Mouse (Mus musculus) cerebellum, postnatal 25 days (tissue): ENCODE data around the gene Gm21117.
"Not testable (repeated sequence)": the region's sequence is repeated elsewhere in the genome, so short reads cannot be mapped to it uniquely, and the experiment has no call there.

ENCODE experiments used
- DNase-seq, 2 experiments: peaks; one replicate each; pipeline ENCODE4 v3.0.0; 2021; ENCODE audit warnings: mixed read lengths in 2 of 2

Gm21117 gene

GRCm38 (mm10) chrY:51124920-51125319, at the start of gene Gm21117:
Gene Gm21117, plus strand, starts transcription at chrY:51125220.
- DNase-seq = not testable (repeated sequence)
